Mouse (Mus musculus) E14TG2a.4 (cell line): ENCODE results near the gene Slc27a1.

Source experiments
- CTCF ChIP-seq: conservative IDR thresholded peaks from 2 replicates; pipeline ENCODE4 v1.5.1; 2014; ENCODE audit warnings: low read length
- NANOG ChIP-seq: IDR thresholded peaks from 2 replicates; pipeline ENCODE4 v1.6.1; 2014; ENCODE audit warnings: borderline replicate concordance, low read length, mixed read lengths
- POU5F1 ChIP-seq: IDR thresholded peaks from 2 replicates; pipeline ENCODE4 v1.6.1; 2014; ENCODE audit warnings: low read length, borderline replicate concordance

- TF ChIP-seq CTCF: no peak
- TF ChIP-seq NANOG: no peak
- TF ChIP-seq POU5F1: no peak
These were observed 5.7 kb downstream of the Slc27a1 start for GRCm38 (mm10) chr8:71574426-71574825.
